Mouse (Mus musculus) kidney, adult 9 months (tissue): ENCODE data around the gene Rab3il1.

Experiments used
- DNase-seq: peaks from one replicate; pipeline ENCODE4 v3.0.0; 2022

Gene Rab3il1

GRCm38 (mm10) chr19:10013913-10014312, 12.4 kb downstream of the Rab3il1 start:
- no peak for DNase-seq

DNA sequence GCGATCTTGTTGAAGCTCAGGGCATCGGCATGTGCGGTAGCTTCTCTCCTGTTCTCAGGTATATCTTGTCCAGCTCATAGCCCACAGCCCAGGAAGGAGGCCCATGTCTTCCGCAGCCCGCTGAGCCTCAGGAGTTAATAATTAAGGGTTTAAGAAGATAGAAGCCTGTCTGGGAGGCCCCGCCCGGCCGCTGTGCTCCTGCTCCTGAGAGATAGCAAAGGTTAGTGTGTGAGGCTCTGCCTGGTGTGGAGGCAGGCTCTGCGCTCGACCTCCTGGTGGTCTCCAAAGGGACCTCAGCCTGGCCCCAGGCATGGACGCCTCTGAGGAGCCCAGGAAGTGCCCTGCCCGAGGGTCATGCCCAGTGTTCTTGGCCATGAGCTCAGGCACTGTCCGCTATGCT, 13.4 kb downstream of the Rab3il1 start:
- DNase-seq = peak; percentile 80

GRCm38 (mm10) chr19:10015442-10015841, 14.0 kb downstream of the Rab3il1 start:
- DNase-seq = no peak

GRCm38 (mm10) chr19:10016151-10016550, 14.7 kb downstream of the Rab3il1 start:
- DNase-seq = no peak

GRCm38 (mm10) chr19:10017637-10018526, 16.4 kb downstream of the Rab3il1 start:
- DNase-seq = peak; percentile 94

DNA sequence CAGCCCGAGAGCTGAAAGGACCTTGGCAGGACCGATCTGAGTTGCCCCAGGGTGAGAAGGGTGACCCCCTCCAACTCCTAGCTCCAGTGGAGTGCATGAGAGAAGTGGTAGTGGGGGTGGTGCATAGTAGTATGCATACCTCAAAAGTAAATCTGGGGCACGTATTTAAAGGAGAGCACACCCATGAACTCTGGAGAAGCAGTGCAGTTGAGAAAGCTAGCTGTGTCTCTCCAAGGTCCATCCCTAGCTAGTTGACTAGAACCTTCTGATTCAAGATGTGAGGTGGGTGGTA, 17.0 kb downstream of the Rab3il1 start:
- DNase-seq = no peak

DNA sequence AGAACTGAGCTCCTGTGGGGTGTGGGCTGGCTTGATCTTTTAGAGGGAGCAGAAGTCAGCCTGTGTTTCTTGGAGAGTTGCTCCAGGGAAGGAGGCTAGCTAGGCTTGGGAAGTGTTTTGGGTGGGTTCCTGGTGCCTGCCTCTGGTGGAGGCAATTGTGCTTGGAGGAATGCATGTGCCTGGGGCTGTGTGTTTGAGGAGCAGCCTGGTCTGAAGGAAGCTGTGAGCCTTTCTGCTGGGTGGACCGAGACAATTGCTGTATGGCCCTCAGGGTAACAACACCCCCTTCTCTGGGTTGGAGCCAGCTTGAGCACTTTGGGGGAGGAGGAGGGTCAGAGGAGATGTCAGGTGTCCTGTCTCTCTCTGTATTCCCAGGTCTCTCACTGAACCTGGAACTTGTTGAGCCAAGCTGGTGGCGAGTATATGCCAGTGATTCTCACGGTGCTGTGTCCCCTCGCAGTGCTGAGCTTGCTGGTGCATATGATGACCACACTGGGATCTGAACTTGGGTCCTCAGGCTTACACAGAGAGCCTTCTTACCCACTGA, 17.8 kb downstream of the Rab3il1 start:
- DNase-seq = no peak

GRCm38 (mm10) chr19:10021981-10022380, 20.5 kb downstream of the Rab3il1 start:
- no peak for DNase-seq

DNA sequence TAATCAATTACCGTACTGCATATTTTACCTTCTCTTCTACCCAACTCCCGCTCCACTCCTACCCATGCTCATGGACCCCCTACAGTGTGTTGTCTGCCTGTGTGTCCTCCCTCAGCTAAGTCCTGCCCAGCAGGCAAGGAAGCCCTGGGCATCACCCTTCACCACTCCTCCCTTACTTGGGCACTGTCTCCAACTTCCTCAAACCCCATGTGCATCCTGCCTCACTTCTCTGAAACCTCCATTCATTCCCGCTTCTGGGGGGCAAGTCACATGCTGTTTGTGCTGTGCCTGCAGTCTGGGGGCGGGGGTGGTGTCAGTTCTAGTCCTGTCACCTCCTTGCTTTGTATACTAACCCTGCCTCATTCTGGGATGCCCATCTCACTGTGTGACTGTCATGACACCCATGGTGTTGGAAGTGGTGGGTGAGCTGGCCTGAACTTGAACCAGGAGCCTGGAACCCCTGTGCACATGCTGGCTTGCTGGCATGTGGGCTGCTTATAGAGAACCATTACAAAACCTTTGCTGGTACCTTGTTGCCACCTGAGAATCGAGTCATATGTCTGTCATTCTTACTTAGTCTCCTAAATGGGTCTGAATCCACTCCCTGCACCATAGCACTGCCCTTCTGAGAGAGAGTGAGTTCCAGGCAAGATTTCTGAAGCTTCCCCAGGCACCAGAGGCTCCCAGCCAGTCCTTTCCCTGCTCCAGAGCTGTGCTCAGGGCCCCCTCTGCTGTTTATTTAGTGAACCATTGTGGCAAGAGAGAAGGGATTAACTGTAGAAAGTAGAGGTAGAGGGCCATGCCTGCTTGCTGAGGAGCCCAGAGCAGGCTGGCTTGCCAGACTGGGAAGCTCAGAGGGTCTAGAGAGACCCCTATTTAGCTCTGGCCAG, 21.2 kb downstream of the Rab3il1 start:
- DNase-seq = peak; percentile 75

- no peak for DNase-seq
Observed at GRCm38 (mm10) chr19:10023304-10023758, 21.9 kb downstream of the Rab3il1 start.

DNA sequence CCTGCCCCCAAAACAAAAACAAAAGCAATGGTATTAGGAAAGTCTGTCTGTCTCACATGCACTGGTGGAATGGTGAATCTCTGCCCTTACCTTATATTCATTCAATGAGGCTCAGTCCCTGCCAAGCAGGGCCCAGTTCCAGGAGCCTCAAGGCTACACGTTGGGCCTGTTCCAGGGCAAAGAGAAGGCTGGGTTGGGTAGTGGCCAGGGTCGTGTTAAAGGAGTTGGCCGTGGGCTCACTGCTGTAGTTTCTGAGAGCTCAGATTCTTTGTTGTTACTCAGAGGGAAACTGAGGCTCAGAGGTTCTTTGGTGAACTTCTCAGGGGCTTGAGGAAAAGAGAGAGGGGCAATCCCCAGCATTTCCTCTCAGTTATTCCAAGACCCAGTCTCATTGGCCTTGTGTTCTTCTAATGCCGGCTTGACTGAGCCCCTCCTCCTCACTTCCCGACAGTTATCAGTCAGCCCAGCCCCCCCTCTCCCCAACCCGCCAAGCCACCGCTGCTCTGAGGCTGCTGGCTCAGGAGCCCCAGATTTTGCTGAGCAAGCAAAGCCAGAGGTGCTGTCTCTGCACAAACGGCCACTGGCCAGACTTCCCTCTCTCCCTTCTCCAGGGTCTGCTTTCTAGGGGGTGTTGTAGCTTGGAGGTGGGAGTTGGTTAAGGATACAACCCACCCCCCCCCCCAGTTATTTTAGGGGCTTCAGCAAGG, 23.9 kb downstream of the Rab3il1 start:
- DNase-seq = peak; percentile 75

DNA sequence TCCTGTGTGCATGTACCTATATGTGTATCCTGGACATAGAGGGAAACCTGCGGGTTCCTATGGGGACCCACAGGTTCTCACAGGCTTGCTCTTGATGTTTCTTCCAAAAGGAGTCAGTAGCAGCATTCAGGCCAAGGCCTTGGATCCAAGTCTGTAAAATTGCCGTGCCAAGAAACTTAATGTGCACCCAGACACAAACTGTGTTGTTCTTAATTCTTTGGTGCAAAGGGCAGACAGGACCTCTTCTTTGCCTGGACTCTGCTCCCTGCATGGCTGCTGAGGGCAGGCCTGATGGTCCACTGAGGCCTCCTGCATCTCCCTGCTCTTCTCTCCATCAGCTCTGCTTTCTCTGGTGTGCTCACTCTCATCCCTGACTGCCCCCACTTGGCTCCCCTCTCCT, 28.3 kb downstream of the Rab3il1 start:
- peak; percentile 91 for DNase-seq

DNA sequence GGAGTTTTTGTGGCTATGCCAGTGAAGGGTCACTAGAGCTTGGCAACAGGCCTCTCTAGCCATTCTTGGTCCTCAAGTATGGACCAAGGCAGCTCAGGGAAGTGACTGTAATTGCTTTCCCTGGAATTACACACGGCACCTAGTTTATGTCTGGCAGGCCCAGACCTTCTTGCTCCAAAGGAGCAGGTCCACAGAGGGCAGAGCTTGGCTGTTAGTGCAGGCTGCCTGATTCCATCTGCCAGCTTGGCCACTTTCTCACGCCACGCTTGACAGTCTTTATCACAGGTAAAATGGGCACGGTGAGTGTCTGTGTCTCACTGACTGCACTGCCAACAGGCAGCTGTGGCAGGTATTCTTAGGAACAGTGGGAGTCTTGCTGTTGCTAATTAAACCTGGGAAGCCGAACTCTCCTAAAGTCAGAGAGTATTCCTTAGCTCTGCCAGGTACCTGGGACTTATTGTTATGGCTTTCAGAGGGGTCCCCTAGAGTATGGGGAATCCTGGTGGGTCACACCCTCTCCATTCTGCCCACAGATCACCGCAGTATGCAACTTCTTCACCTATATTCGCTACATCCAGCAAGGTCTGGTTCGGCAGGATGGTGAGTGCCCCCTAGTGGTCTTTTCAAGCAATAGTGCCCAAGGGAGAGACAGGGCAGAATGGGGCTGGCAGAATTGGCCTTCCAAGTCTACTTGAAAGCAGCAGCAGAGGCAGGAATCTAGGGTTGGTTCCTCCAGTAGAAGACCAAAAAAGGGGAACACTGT, 31.9 kb downstream of the Rab3il1 start:
- peak; percentile 77 for DNase-seq

DNA sequence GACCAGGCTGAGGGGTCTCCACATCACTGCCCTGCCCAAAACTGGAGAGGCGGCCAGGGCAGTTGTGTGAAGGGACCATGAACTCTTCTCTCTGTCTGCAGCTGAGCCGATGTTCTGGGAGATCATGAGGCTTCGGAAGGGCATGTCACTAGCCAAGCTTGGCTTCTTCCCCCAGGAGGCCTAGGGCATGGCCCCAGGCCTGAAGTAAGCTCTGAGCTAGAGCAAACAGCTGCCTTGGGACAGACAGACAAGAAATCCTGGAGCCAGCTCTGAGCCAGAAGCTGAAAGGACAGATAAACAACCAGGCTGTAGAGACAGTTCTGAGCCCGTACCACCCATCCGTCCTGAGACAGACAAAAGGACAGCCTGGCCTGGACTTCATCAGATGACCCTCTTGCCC, 32.9 kb downstream of the Rab3il1 start:
- no peak for DNase-seq

- peak; percentile 87 for DNase-seq
Observed at GRCm38 (mm10) chr19:10034785-10035447, 33.4 kb downstream of the Rab3il1 start.

DNA sequence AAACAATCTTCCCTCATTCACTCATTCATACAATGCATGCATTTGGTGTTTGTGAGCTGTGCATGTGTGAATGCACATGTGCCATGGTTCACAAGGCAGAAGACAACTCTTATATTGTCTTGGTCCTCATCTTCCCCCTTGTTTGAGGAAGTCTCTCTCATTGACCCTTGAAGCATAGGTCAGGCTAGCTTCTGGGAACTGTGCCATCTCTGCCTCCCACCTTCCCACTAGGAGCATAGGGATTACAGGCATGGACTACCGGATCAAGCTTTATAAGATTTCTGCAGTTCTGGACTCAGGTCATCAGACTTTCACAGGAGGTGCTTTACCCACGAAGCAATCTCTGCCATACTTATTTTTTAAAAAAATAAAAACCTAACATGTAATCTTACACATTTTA, 36.1 kb downstream of the Rab3il1 start:
- peak; percentile 78 for DNase-seq

DNA sequence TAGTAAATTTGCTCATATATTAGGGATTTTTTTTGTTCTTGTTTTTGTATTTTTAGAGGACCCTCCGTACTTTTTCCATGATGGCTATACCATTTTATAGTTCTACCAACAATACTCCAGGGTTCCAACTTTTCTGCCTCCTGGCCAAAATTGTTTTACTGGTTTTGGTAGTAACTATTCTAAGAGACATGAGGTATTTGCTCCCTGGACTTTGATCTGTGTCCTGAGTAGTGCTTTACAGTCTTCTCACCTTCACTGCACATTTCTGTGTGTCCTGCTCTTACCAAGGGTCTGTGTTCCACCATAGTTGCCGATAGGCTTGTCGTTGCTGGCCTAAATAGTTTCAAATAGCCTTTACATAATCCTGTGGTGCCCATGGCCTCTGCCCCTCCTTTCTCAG, 36.9 kb downstream of the Rab3il1 start:
- peak; percentile 85 for DNase-seq

DNA sequence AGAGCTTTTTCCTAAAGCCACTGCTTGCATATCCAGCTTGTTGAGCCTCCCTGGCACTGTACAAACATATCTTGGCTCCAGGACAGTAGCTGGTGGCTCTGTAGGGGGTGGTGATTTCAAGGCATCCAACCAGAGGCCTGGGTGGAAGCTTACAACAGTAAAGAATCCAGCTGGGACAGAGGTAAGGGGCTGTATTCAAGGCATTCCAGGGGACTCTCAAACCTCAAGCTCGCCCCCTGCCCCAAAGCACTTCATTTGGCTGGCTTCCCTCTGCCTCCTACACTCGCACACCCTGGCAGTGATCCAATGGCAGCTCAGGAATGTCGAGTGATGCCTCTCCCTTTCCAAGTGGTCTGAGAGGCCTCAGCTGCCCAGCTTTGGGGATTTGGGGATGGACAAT, 37.4 kb downstream of the Rab3il1 start:
- peak; percentile 81 for DNase-seq

DNA sequence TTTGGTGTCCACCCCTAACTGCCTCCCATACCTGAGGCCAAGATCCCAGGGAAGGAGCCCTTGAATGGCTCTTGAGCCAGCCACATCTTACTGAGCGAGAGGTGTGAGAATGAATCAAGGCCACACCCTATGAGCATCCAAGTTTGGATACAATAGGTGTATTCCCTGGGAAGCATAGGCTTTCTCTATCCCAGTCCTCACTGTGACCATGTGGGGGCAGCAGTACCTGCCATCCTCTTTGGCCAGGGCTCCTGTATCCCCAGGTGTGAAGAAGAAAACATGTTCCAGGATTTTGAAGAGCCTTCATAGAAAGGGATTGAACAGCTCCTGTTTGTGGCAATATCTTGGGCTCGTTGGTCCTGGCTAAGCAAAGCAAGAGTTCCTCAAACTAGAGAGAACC, 38.1 kb downstream of the Rab3il1 start:
- DNase-seq = peak; percentile 67

DNA sequence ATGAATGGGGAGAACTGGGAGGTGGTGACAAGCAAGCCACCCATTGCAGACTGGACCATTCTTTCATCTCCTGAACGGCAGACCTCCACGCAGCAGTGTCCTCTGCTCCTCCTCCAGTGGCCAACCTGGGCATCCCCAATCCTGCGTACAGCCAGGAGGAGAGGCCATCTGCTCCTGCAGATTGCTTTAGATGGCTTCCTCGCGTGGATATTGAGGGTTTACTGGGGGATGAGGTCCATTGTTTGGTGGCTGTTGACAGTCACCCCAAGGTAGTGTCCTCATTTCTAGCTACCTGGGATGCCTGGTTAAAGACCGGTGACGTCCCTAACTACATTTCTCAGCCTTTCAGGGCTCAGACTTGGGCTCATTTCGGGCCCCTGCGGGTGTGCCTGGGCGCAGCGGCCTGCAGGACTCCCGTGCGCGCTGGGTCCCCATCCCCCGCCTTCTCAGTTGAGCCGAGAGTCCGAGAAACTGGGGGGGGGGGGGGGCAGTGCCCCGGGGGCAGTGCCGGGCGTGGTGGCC, 39.5 kb downstream of the Rab3il1 start:
- no peak for DNase-seq
